Mouse (Mus musculus): Measurements from ENCODE around the gene Cbfa2t3. TPM values are rescaled to one million over a fixed set of nuclear protein-coding genes. Genes with fewer than 3 reads are reported as not detected.

Gene Cbfa2t3
- total and polyA plus RNA-seq, 2 experiments = 0.28 to 1.3 TPM

DNA sequence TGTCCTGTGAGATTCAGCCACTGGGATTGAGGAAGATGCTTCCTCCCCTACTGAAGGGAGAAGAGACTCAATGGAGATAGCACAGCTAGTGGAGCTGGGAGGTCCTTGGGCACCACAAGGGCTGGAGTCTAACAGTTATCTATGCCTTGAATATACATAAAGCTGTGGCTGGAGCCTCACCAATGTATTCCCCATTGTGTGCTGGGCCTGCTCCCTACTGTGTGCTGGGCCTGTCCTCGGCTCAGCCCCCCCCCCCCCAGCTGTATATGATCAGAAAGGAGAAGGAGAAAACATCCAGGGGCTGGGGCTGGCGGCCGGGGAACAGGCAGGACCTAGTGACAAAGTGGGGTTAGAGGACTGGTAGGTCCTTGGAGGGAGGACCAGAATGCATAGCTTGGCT, 36.2 kb upstream of the Cbfa2t3 start:
- Histone ChIP-seq H3K27me3 (ENCODE audit: control insufficient read depth, insufficient read depth, low read length) (no peaks in the 10 kb centered on the region), H3K27ac (replicated peaks; ENCODE audit: insufficient read depth, low read depth, low read length) (no peak overlapping the region), H3K79me2 (ENCODE audit: control insufficient read depth, insufficient read depth, low read length) (no peaks in the 10 kb centered on the region), H3K4me3 (ENCODE audit: insufficient read depth, low read depth, low read length) (no peak overlapping the region), H3K4me1 (ENCODE audit: control insufficient read depth, insufficient read depth, low read length) (no peaks in the 10 kb centered on the region), H3K36me3 (ENCODE audit: control insufficient read depth, insufficient read depth, low read length) (no peaks in the 10 kb centered on the region), H3K9ac (ENCODE audit: low read depth, low read length) (no peak overlapping the region)
- DNase-seq (ENCODE audit: extremely low read depth, low read depth, low spot score) = no peak
- WGBS = 69% methylated on average over 3 of the region's 3 CpGs
- TF ChIP-seq CTCF (IDR thresholded peaks at IDR 0.05; ENCODE audit: low read depth, low read length) = no peak
- TF ChIP-seq POLR2A (IDR thresholded peaks at IDR 0.05; ENCODE audit: extremely low read depth, insufficient read depth, low read length) = no peak

DNA sequence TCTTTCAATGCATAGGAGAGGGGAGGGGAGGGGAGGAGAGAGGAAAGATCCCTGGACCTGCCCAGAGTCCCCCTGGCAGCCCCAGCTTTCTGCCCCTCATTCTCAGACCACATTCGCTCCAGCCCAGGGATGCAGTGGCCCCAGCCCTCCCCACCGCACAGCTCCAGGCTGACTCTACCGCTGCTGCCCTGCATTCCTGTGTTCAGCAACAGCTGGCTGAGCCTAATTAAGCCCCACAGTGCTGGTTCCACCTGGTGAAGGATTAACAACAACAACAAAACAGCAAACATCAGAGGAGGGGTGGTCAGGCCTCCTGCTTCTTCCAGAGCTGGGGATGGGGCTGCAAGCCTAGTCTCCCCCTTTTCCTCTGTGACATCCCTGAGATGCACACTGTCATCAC, 29.7 kb upstream of the Cbfa2t3 start:
- Histone ChIP-seq H3K4me3 (ENCODE audit: insufficient read depth, low read depth, low read length) (no peak overlapping the region), H3K36me3 (ENCODE audit: control insufficient read depth, insufficient read depth, low read length) (no peaks in the 10 kb centered on the region), H3K9ac (ENCODE audit: low read depth, low read length) (no peak overlapping the region), H3K27me3 (ENCODE audit: control insufficient read depth, insufficient read depth, low read length) (no peaks in the 10 kb centered on the region), H3K79me2 (ENCODE audit: control insufficient read depth, insufficient read depth, low read length) (no peaks in the 10 kb centered on the region), H3K4me1 (ENCODE audit: control insufficient read depth, insufficient read depth, low read length) (peaks cover 2% of the 10 kb centered on the region; the same call in 1 of the 2 replicates), H3K27ac (replicated peaks; ENCODE audit: insufficient read depth, low read depth, low read length) (no peak overlapping the region)
- DNase-seq (ENCODE audit: extremely low read depth, low read depth, low spot score) = no peak
- 44% methylated on average over 3 of the region's 3 CpGs for WGBS
- TF ChIP-seq POLR2A (IDR thresholded peaks at IDR 0.05; ENCODE audit: extremely low read depth, insufficient read depth, low read length) = no peak
- no peak for TF ChIP-seq CTCF (IDR thresholded peaks at IDR 0.05; ENCODE audit: low read depth, low read length)

DNA sequence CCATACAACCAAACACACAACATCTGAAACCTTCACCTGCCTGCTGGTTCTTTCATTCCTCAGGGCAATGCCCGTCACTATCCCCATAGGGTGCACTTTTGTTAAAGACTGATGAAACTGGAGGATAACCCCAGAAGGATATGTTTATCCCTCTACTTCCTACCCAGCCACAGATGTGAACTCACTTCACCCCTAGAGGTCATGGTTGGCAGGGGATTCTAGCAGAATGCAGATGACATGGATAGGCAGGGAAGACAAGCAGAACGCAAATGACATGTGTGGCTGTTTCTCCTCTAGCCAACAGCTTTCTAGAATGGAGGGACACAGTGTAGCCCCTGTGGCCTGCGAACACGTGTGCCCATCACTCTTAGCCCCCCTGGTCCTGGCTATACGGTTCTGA, 28.5 kb upstream of the Cbfa2t3 start:
- Histone ChIP-seq H3K27ac (replicated peaks; ENCODE audit: insufficient read depth, low read depth, low read length) (no peak overlapping the region), H3K36me3 (ENCODE audit: control insufficient read depth, insufficient read depth, low read length) (no peaks in the 10 kb centered on the region), H3K27me3 (ENCODE audit: control insufficient read depth, insufficient read depth, low read length) (no peaks in the 10 kb centered on the region), H3K4me3 (ENCODE audit: insufficient read depth, low read depth, low read length) (no peak overlapping the region), H3K79me2 (ENCODE audit: control insufficient read depth, insufficient read depth, low read length) (no peaks in the 10 kb centered on the region), H3K4me1 (ENCODE audit: control insufficient read depth, insufficient read depth, low read length) (peaks cover 2% of the 10 kb centered on the region; the same call in 1 of the 2 replicates), H3K9ac (ENCODE audit: low read depth, low read length) (no peak overlapping the region)
- no peak for DNase-seq (ENCODE audit: extremely low read depth, low read depth, low spot score)
- no peak for TF ChIP-seq POLR2A (IDR thresholded peaks at IDR 0.05; ENCODE audit: extremely low read depth, insufficient read depth, low read length)
- no peak for TF ChIP-seq CTCF (IDR thresholded peaks at IDR 0.05; ENCODE audit: low read depth, low read length)
- 68% methylated on average over 5 of the region's 5 CpGs for WGBS

DNA sequence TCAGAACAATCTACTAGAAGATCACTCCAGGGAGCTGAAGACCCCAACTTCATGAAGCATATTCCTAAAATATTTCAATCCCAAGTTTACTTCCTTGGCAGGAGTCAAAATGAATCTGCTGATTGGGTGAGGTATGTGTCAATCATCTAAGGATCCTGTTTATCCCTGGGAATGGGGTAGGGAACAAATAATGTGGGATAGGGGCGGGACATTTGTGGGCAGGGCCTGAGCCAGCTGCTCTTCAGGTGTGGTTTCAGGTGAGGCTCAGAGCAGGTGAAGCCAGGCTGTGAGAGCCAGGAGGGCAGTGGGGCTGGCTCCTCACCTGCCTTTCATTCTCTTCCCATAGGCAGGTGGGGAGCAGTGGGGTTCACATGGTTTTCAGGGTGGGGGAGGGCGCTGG, 27.9 kb upstream of the Cbfa2t3 start:
- Histone ChIP-seq H3K27me3 (ENCODE audit: control insufficient read depth, insufficient read depth, low read length) (no peaks in the 10 kb centered on the region), H3K27ac (replicated peaks; ENCODE audit: insufficient read depth, low read depth, low read length) (no peak overlapping the region), H3K79me2 (ENCODE audit: control insufficient read depth, insufficient read depth, low read length) (no peaks in the 10 kb centered on the region), H3K4me3 (ENCODE audit: insufficient read depth, low read depth, low read length) (no peak overlapping the region), H3K4me1 (ENCODE audit: control insufficient read depth, insufficient read depth, low read length) (peaks cover 2% of the 10 kb centered on the region; the same call in 1 of the 2 replicates), H3K36me3 (ENCODE audit: control insufficient read depth, insufficient read depth, low read length) (no peaks in the 10 kb centered on the region), H3K9ac (ENCODE audit: low read depth, low read length) (no peak overlapping the region)
- no peak for DNase-seq (ENCODE audit: extremely low read depth, low read depth, low spot score)
- TF ChIP-seq POLR2A (IDR thresholded peaks at IDR 0.05; ENCODE audit: extremely low read depth, insufficient read depth, low read length) (no peak), CTCF (IDR thresholded peaks at IDR 0.05; ENCODE audit: low read depth, low read length) (no peak)
- 73% methylated on average over 2 of the region's 2 CpGs for WGBS

DNA sequence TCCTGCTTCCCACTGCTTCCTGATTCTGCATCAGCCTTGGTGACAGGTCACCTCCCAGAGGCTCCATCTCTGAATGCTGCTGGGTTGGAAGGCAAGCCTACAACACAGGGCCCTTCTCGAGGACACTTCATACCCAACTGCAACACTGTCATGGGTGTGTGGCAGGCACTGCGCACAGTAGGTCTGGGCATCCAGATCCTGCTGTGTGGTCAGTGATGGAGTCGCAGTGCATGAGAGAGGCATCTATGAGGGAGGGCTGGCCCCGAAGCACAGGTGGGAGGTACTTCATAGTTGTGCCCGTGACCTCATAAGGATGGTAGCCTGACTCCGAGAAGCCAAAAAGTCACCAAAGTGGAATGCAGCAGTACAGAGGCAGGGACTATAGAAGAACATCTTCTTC, 26.3 kb upstream of the Cbfa2t3 start:
- 90% methylated on average over 6 of the region's 6 CpGs for WGBS
- Histone ChIP-seq H3K9ac (ENCODE audit: low read depth, low read length) (no peak overlapping the region), H3K4me3 (ENCODE audit: insufficient read depth, low read depth, low read length) (no peak overlapping the region), H3K4me1 (ENCODE audit: control insufficient read depth, insufficient read depth, low read length) (peaks cover 2% of the 10 kb centered on the region; the same call in 1 of the 2 replicates), H3K27ac (replicated peaks; ENCODE audit: insufficient read depth, low read depth, low read length) (no peak overlapping the region), H3K27me3 (ENCODE audit: control insufficient read depth, insufficient read depth, low read length) (no peaks in the 10 kb centered on the region), H3K36me3 (ENCODE audit: control insufficient read depth, insufficient read depth, low read length) (no peaks in the 10 kb centered on the region), H3K79me2 (ENCODE audit: control insufficient read depth, insufficient read depth, low read length) (no peaks in the 10 kb centered on the region)
- DNase-seq (ENCODE audit: extremely low read depth, low read depth, low spot score) = no peak
- TF ChIP-seq CTCF (IDR thresholded peaks at IDR 0.05; ENCODE audit: low read depth, low read length) (no peak), POLR2A (IDR thresholded peaks at IDR 0.05; ENCODE audit: extremely low read depth, insufficient read depth, low read length) (no peak)

DNA sequence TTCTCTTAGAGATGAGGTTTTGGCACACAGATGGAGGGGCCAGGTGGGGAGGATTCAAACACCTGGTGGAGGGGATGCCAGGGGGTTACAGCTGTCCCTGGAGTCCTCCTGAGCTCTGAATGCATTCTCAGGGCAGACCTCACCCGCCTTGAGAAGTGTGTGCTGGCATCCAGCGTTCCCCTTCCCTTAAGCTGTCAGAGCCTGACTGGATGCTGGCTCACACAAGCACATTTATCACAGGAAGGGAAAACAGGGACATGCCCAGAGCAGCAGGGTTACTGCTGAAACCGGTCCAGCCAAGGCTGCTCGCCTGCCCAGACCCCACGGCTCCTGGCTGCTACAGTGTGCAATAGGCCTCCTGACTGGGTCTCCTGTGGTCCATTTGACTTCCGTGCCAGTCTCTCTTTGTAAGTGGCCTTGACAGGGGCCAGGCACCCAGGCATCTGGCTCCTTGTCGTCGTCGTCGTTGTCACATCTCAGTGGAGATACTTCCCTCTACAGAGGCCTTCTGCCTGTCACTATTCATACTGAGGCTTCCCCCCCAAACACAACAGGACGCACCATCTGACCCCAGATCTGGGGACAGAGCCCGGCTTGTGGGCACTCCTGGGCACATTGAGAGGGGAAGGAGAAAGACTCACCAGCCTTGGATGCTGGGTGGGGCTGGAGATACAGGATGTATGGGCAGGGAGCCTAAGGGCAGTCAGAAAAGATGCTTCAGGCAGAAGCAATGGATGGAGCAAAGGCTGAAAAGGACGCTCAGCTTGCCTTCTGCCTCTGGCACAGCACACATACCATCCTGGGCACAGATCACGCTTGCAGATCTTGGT, 22.1 kb upstream of the Cbfa2t3 start:
- Histone ChIP-seq H3K9ac (ENCODE audit: low read depth, low read length) (no peak overlapping the region), H3K27me3 (ENCODE audit: control insufficient read depth, insufficient read depth, low read length) (no peaks in the 10 kb centered on the region), H3K4me3 (ENCODE audit: insufficient read depth, low read depth, low read length) (no peak overlapping the region), H3K36me3 (ENCODE audit: control insufficient read depth, insufficient read depth, low read length) (no peaks in the 10 kb centered on the region), H3K27ac (replicated peaks; ENCODE audit: insufficient read depth, low read depth, low read length) (peak overlapping the region; percentile 24; the same call in 1 of the 2 replicates), H3K79me2 (ENCODE audit: control insufficient read depth, insufficient read depth, low read length) (no peaks in the 10 kb centered on the region), H3K4me1 (ENCODE audit: control insufficient read depth, insufficient read depth, low read length) (peaks cover 10% of the 10 kb centered on the region)
- TF ChIP-seq POLR2A (IDR thresholded peaks at IDR 0.05; ENCODE audit: extremely low read depth, insufficient read depth, low read length) = no peak
- TF ChIP-seq CTCF (IDR thresholded peaks at IDR 0.05; ENCODE audit: low read depth, low read length) = no peak
- DNase-seq (ENCODE audit: extremely low read depth, low read depth, low spot score) = no peak
- WGBS = 67% methylated on average over 14 of the region's 14 CpGs

All from liver, adult 2 months (tissue).